ENCODE assay signal across 22 mouse cellular contexts in the genomic region with DNA sequence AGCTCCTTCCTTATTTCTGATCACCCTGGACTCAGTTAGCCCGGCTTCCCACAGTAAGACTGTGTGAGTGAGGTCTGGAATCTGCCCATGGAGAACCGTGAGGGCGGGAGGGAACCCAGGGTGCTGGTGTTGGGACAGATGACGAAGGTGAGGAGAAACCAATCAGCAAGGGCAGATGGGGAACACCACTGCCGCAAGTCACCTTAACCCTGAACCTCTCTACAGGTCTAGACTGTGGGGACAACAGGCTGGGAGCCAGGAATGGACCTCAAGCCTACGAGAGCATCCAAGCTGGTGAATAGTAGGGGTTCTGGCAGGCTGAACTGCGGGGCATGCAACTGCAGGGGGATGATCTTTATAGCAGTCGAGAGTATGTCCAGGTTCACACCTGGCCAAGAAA.
"Had no signal": no experiment of that assay in that cellular context is flagged by ENCODE, and none has a peak within 500 bp of the region (broad histone marks: within the 10 kb centered on the region; RNA-seq: fewer than 3 reads in every experiment).

No protein-coding gene starts in this region.

- ATAC-seq: liver, postnatal 0 days; lung, postnatal 0 days; midbrain, embryonic 15.5 days had no signal

- DNase-seq: layer of hippocampus, adult 9-11 months; liver, postnatal 0 days; lung, embryonic 14.5 days; right cerebral cortex, adult 18-20 months; right cerebral cortex, postnatal 14 days; right cerebral cortex, postnatal 4 days; thymus, adult 2 months; thymus, postnatal 14 days; thymus, postnatal 4 days had no signal

- H3K9me3 ChIP-seq: limb, embryonic 12.5 days; limb, embryonic 15.5 days; midbrain, embryonic 12.5 days; midbrain, embryonic 15.5 days; neural tube, embryonic 12.5 days; neural tube, embryonic 15.5 days; stomach, embryonic 15.5 days had no signal

- H3K36me3 ChIP-seq: midbrain, embryonic 15.5 days; stomach, embryonic 15.5 days had no signal

- H3K4me1 ChIP-seq: stomach, embryonic 15.5 days had no signal

- H3K27ac ChIP-seq: kidney, postnatal 0 days; limb, embryonic 12.5 days; limb, embryonic 15.5 days; liver, embryonic 14.5 days; macrophage; midbrain, embryonic 12.5 days; midbrain, embryonic 15.5 days; neural tube, embryonic 12.5 days; neural tube, embryonic 15.5 days; stomach, embryonic 15.5 days had no signal

- H3K4me2 ChIP-seq: limb, embryonic 12.5 days; limb, embryonic 15.5 days; liver, embryonic 11.5 days; lung, embryonic 14.5 days; midbrain, embryonic 12.5 days; midbrain, embryonic 15.5 days; neural tube, embryonic 12.5 days; neural tube, embryonic 15.5 days; stomach, embryonic 15.5 days had no signal

- H3K4me3 ChIP-seq: layer of hippocampus, adult 2 months; limb, embryonic 12.5 days; limb, embryonic 15.5 days; midbrain, embryonic 12.5 days; midbrain, embryonic 15.5 days; neural tube, embryonic 12.5 days; neural tube, embryonic 15.5 days; stomach, embryonic 15.5 days had no signal

- H3K9ac ChIP-seq: limb, embryonic 12.5 days; limb, embryonic 15.5 days; liver, embryonic 14.5 days; liver, postnatal 0 days; lung, embryonic 14.5 days; midbrain, embryonic 12.5 days; midbrain, embryonic 15.5 days; neural tube, embryonic 12.5 days; neural tube, embryonic 15.5 days; stomach, embryonic 15.5 days had no signal

- H3K27me3 ChIP-seq: limb, embryonic 12.5 days; limb, embryonic 15.5 days; midbrain, embryonic 12.5 days; midbrain, embryonic 15.5 days; neural tube, embryonic 12.5 days; neural tube, embryonic 15.5 days; stomach, embryonic 15.5 days had no signal
